Mouse (Mus musculus): Measurements from ENCODE around the gene Slc29a2. TPM values are rescaled to one million over a fixed set of nuclear protein-coding genes. Genes with fewer than 3 reads are reported as not detected.
A peak's percentile ranks its signal among the peaks of the same experiment; 100 is the strongest.

Gene Slc29a2
- polyA plus RNA-seq, 1 experiment = 4.9 TPM

- Histone ChIP-seq H3K4me1 (ENCODE audit: control insufficient read depth, insufficient read depth, low read length) (peaks cover 6% of the 10 kb centered on the region), H3K27me3 (ENCODE audit: control insufficient read depth, insufficient read depth, low read length) (no peaks in the 10 kb centered on the region), H3K4me3 (ENCODE audit: control insufficient read depth, low read depth, low read length) (peak overlapping the region; percentile 54), H3K36me3 (ENCODE audit: control insufficient read depth, insufficient read depth, low read length) (no peaks in the 10 kb centered on the region), H3K27ac (ENCODE audit: control insufficient read depth, insufficient read depth, low read depth, low read length) (no peak overlapping the region)
- TF ChIP-seq POLR2A (IDR thresholded peaks at IDR 0.05; ENCODE audit: control insufficient read depth, low read depth, low read length) (no peak), CTCF (IDR thresholded peaks at IDR 0.05; ENCODE audit: control insufficient read depth, insufficient read depth, insufficient replicate concordance, low read depth, low read length) (no peak)
Measured at GRCm38 (mm10) chr19:5052166-5052822, 28.6 kb downstream of the Slc29a2 start.

DNA sequence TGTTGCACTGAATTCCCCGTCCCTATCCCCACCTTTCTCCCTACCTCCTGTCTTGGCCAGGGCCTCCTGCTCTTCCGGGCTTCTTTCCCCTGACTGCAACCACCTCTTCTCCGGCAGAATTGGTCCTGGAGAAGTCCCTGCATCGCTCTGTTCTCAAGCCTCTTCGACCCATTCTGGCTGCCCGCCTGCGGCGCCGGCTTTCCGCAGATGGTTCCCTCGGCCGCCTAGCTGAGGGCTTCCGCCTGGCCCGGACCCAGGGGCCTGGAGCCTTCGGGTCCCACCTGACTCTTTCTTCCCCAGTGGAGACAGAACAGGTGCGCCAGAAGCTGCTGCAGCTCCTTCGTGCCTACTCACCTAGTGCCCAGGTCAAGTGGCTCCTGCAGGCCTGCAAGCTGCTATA lies 29.2 kb downstream of the Slc29a2 start:
- H3K4me3 ChIP-seq (ENCODE audit: control insufficient read depth, low read depth, low read length) = peak overlapping the region; percentile 54
- TF ChIP-seq POLR2A (IDR thresholded peaks at IDR 0.05; ENCODE audit: control insufficient read depth, low read depth, low read length) = no peak
- TF ChIP-seq CTCF (IDR thresholded peaks at IDR 0.05; ENCODE audit: control insufficient read depth, insufficient read depth, insufficient replicate concordance, low read depth, low read length) = no peak
- no peaks in the 10 kb centered on the region for H3K36me3 ChIP-seq (ENCODE audit: control insufficient read depth, insufficient read depth, low read length)
- peaks cover 6% of the 10 kb centered on the region for H3K4me1 ChIP-seq (ENCODE audit: control insufficient read depth, insufficient read depth, low read length)
- no peaks in the 10 kb centered on the region for H3K27me3 ChIP-seq (ENCODE audit: control insufficient read depth, insufficient read depth, low read length)
- H3K27ac ChIP-seq (ENCODE audit: control insufficient read depth, insufficient read depth, low read depth, low read length) = no peak overlapping the region

DNA sequence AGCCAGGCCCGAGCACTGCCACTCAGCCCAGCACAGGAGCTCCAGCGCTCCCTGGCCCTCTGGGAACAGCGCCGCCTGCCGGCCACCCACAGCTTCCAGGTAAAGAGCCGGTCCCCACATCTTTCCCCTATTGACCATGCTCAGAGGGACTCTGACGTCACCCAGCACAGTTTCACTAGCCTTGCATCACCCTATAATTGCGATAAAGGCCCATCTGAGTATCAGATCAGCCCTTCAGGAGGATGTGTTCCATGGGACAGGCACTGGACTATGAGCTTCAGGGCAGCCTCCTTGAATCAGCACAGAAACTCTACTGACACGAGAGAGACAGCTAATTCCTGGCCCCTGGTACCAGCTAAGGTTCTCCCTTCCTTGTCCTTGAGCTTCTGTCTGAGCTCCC lies 30.2 kb downstream of the Slc29a2 start:
- H3K27me3 ChIP-seq (ENCODE audit: control insufficient read depth, insufficient read depth, low read length) = no peaks in the 10 kb centered on the region
- no peak overlapping the region for H3K27ac ChIP-seq (ENCODE audit: control insufficient read depth, insufficient read depth, low read depth, low read length)
- no peak for TF ChIP-seq POLR2A (IDR thresholded peaks at IDR 0.05; ENCODE audit: control insufficient read depth, low read depth, low read length)
- TF ChIP-seq CTCF (IDR thresholded peaks at IDR 0.05; ENCODE audit: control insufficient read depth, insufficient read depth, insufficient replicate concordance, low read depth, low read length) = peak; percentile 53; the same call in 1 of the 2 replicates

GRCm38 (mm10) chr19:5056251-5056650 lies 32.6 kb downstream of the Slc29a2 start:
- no peak overlapping the region for H3K27ac ChIP-seq (ENCODE audit: control insufficient read depth, insufficient read depth, low read depth, low read length)
- H3K4me1 ChIP-seq (ENCODE audit: control insufficient read depth, insufficient read depth, low read length) = peaks cover 8% of the 10 kb centered on the region
- TF ChIP-seq POLR2A (IDR thresholded peaks at IDR 0.05; ENCODE audit: control insufficient read depth, low read depth, low read length) = no peak
- TF ChIP-seq CTCF (IDR thresholded peaks at IDR 0.05; ENCODE audit: control insufficient read depth, insufficient read depth, insufficient replicate concordance, low read depth, low read length) = peak; percentile 22; the same call in 1 of the 2 replicates
- H3K27me3 ChIP-seq (ENCODE audit: control insufficient read depth, insufficient read depth, low read length) = no peaks in the 10 kb centered on the region
- no peak overlapping the region for H3K4me3 ChIP-seq (ENCODE audit: control insufficient read depth, low read depth, low read length)
- H3K36me3 ChIP-seq (ENCODE audit: control insufficient read depth, insufficient read depth, low read length) = no peaks in the 10 kb centered on the region

More for the DNA sequence above, 30.2 kb downstream of the Slc29a2 start:
- peaks cover 8% of the 10 kb centered on the region for H3K4me1 ChIP-seq (ENCODE audit: control insufficient read depth, insufficient read depth, low read length)
- no peak overlapping the region for H3K4me3 ChIP-seq (ENCODE audit: control insufficient read depth, low read depth, low read length)
- H3K36me3 ChIP-seq (ENCODE audit: control insufficient read depth, insufficient read depth, low read length) = no peaks in the 10 kb centered on the region

DNA sequence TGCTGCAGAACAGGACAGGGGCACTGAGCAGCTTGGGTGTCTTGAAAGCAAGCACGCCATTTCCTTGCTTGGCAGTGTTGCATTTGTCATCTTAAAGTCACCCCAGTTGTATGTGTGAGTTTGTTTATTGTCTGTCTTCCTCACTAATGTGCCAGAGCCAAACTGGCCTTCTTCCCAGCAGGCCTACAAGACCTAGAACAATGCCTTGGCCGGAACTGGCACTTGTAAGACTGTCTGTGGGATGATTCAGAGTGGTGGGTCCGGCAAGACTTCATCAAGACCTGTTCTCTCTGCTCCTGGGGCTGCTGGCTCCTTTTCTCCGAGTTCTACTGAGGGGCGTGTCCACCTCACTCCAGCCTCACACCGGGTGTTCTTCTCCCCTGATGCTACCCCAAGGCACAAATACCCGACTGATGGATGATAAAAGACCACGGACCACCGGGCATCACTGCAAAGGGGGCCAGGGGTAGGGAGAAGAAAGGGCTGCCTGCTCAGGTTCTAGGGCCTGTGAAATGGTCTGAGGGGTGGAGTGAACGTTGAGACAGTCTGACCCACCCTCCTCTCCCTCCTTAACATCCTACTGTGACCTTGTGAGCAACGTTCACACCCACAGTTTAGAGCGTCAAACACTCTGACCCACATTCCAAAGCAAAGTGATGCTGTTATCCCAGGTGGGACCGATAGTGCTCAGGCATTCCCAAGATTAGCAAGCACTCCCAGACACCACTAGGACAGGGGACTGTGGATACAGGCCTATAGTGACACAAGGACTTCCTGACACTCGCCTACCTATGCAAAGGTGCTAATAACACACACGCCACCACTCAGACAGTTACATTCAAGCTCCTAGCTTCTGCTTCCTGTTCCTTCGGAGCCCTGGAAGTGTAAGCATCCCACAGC lies 34.5 kb downstream of the Slc29a2 start:
- Histone ChIP-seq H3K27me3 (ENCODE audit: control insufficient read depth, insufficient read depth, low read length) (no peaks in the 10 kb centered on the region), H3K27ac (ENCODE audit: control insufficient read depth, insufficient read depth, low read depth, low read length) (no peak overlapping the region), H3K4me1 (ENCODE audit: control insufficient read depth, insufficient read depth, low read length) (peaks cover 3% of the 10 kb centered on the region; the same call in 1 of the 2 replicates), H3K4me3 (ENCODE audit: control insufficient read depth, low read depth, low read length) (no peak overlapping the region), H3K36me3 (ENCODE audit: control insufficient read depth, insufficient read depth, low read length) (no peaks in the 10 kb centered on the region)
- TF ChIP-seq CTCF (IDR thresholded peaks at IDR 0.05; ENCODE audit: control insufficient read depth, insufficient read depth, insufficient replicate concordance, low read depth, low read length) = no peak
- TF ChIP-seq POLR2A (IDR thresholded peaks at IDR 0.05; ENCODE audit: control insufficient read depth, low read depth, low read length) = no peak

GRCm38 (mm10) chr19:5058801-5059771 lies 35.4 kb downstream of the Slc29a2 start:
- Histone ChIP-seq H3K4me1 (ENCODE audit: control insufficient read depth, insufficient read depth, low read length) (peaks cover 3% of the 10 kb centered on the region; the same call in 1 of the 2 replicates), H3K27me3 (ENCODE audit: control insufficient read depth, insufficient read depth, low read length) (no peaks in the 10 kb centered on the region), H3K36me3 (ENCODE audit: control insufficient read depth, insufficient read depth, low read length) (no peaks in the 10 kb centered on the region), H3K27ac (ENCODE audit: control insufficient read depth, insufficient read depth, low read depth, low read length) (no peak overlapping the region), H3K4me3 (ENCODE audit: control insufficient read depth, low read depth, low read length) (no peak overlapping the region)
- TF ChIP-seq CTCF (IDR thresholded peaks at IDR 0.05; ENCODE audit: control insufficient read depth, insufficient read depth, insufficient replicate concordance, low read depth, low read length) (no peak), POLR2A (IDR thresholded peaks at IDR 0.05; ENCODE audit: control insufficient read depth, low read depth, low read length) (no peak)

Measured in testis, adult 2 months (tissue).